1 mouse cellular context compared by ENCODE assay signal in genomic region chr12:15814249-15815081, GRCm38 (mm10).
TF ChIP-seq lines count a peak whose summit lies in the region.

No protein-coding gene starts in this region.

TF ChIP-seq in CH12.LX, 34 proteins besides CTCF, POLR2A, EP300 and RAD21 (continued from another document):
- TF ChIP-seq MAZ (IDR thresholded peaks at IDR 0.05; ENCODE audit: low read depth, low read length) (peak; percentile 18; the same call in 1 of the 2 replicates), MXI1 (IDR thresholded peaks at IDR 0.05; ENCODE audit: low read depth, low read length) (0 out of 2 replicates have a peak, but pooled peaks have one; percentile 27), ZNF384 (IDR thresholded peaks at IDR 0.05; ENCODE audit: low read depth, low read length) (no peak), TCF12 (IDR thresholded peaks at IDR 0.05; ENCODE audit: low read depth, low read length) (peak; percentile 60)
